Mouse (Mus musculus) lung, adult 2 months (tissue): ENCODE results near the gene Sh3pxd2a. TPM values are rescaled to one million over a fixed set of nuclear protein-coding genes. Genes with fewer than 3 reads are reported as not detected.

Experiments
- DNase-seq: peaks from one replicate; pipeline ENCODE4 v3.0.0; 2022
- H3K4me1 ChIP-seq: fragments of 200-500 bp; 2 replicates; pipeline ENCODE4 v1.6.1; 2011; ENCODE audit warnings: low read length; ENCODE audit not compliant: control insufficient read depth, insufficient read depth
- H3K4me3 ChIP-seq: fragments of 200-500 bp; replicated peaks from 2 replicates; pipeline ENCODE3; 2011; ENCODE audit warnings: low read depth, mild to moderate bottlenecking, control low read depth, low read length; ENCODE audit errors: extremely low read depth
- CTCF ChIP-seq: fragments of 200-500 bp; IDR thresholded peaks from 2 replicates; pipeline ENCODE4 v1.5.1; 2011; ENCODE audit warnings: mild to moderate bottlenecking, low read length, control low read depth; ENCODE audit not compliant: insufficient read depth
- POLR2A ChIP-seq: fragments of 200-500 bp; IDR thresholded peaks from 2 replicates; pipeline ENCODE4 v1.6.1; 2011; ENCODE audit warnings: low read depth, mild to moderate bottlenecking, control low read depth, low read length, borderline replicate concordance; ENCODE audit errors: extremely low read depth
- WGBS: fragments of 180-500 bp; shearing (Covaris S2); methylation state at CpG from one replicate; pipeline ENCODE4 v1.1.7; 2018; 5-methylcytosine and 5-hydroxymethylcytosine counted together
- polyA plus RNA-seq: library from polyadenylated mRNA; depleted of rRNA; stranded (reverse); fragments of >200 nt; gene quantifications from 2 replicates; pipeline ENCODE4 v1.2.3, GENCODE M21; 2012

Gene Sh3pxd2a
- polyA plus RNA-seq, 1 experiment = 40.9 TPM

- H3K4me1 ChIP-seq = peaks cover 34% of the 10 kb centered on the region
- WGBS = 25% methylated on average over 49 of the region's 49 CpGs
- peak; percentile 68 for DNase-seq
- TF ChIP-seq CTCF (no peak), POLR2A (peak; percentile 68; the same call in 1 of the 2 replicates)
- H3K4me3 ChIP-seq = peak overlapping the region; percentile 39
These were observed 149.9 kb downstream of the Sh3pxd2a start for GRCm38 (mm10) chr19:47314076-47314941.

DNA sequence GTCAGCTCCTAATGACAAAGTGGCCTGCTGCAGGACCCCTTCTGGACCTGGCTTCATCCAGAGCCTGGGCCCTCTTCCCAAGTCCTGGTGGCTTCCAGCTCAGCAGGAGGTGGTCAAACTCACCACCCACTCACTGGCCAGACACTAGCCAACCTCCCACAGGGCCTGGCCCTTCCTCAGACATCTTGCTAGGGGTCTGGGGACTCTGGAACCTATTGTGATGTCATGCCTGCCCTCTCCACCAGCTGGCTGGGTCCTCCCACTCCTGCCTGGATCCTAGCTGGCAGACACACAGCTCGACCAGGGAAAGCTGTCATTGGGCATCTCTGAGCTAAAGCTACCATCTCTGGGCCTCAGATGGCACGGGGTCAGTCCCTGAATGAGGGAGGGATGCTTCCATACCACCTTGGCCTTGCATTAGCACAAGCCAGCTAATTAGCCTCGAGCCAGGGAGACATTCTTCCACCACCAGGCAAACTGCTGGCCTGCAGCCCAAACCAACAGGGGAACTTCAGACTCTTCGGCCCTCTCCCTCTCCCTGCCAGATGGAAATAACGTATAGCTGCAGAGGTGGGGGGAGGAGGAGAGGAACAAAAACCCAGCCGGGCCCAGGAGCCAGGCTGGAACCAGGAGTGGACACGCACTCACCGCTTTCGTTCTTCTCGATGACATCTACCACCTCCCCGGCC, 150.7 kb downstream of the Sh3pxd2a start:
- no peak for DNase-seq
- 33% methylated on average over 11 of the region's 11 CpGs for WGBS
- Histone ChIP-seq H3K4me1 (peaks cover 30% of the 10 kb centered on the region), H3K4me3 (peak overlapping the region; percentile 39)
- TF ChIP-seq CTCF = no peak
- no peak for TF ChIP-seq POLR2A

GRCm38 (mm10) chr19:47311162-47311561, 153.0 kb downstream of the Sh3pxd2a start:
- 60% methylated on average over 4 of the region's 4 CpGs for WGBS
- TF ChIP-seq CTCF = no peak
- no peak for TF ChIP-seq POLR2A
- H3K4me1 ChIP-seq = peaks cover 13% of the 10 kb centered on the region
- DNase-seq = no peak
- no peak overlapping the region for H3K4me3 ChIP-seq

GRCm38 (mm10) chr19:47309824-47310223, 154.4 kb downstream of the Sh3pxd2a start:
- 83% methylated on average over 12 of the region's 12 CpGs for WGBS
- TF ChIP-seq CTCF = no peak
- no peak for TF ChIP-seq POLR2A
- no peak overlapping the region for H3K4me3 ChIP-seq
- DNase-seq = no peak
- peaks cover 4% of the 10 kb centered on the region; the same call in 1 of the 2 replicates for H3K4me1 ChIP-seq

DNA sequence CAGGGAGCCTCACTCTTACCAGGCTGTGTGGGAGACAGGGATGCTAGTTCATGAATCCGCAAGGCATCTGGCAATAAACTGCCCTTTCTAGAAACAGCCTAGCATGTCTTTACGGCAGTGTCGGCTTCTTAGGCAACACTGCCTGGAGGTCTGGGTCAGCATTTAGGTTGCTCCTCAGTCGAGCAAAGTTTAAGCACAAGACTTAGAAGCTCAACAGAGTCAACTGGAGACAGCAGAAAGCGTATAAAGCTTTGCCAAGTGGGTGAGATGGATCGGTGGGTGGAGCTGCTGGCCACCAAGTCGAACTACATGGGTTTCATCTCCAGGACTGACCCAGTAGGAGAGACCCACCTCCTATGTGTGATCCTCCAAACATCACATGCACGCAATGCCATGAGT, 157.3 kb downstream of the Sh3pxd2a start:
- no peak overlapping the region for H3K4me3 ChIP-seq
- WGBS = 72% methylated on average over 8 of the region's 8 CpGs
- TF ChIP-seq CTCF (no peak), POLR2A (no peak)
- peaks cover 16% of the 10 kb centered on the region for H3K4me1 ChIP-seq
- DNase-seq = no peak

DNA sequence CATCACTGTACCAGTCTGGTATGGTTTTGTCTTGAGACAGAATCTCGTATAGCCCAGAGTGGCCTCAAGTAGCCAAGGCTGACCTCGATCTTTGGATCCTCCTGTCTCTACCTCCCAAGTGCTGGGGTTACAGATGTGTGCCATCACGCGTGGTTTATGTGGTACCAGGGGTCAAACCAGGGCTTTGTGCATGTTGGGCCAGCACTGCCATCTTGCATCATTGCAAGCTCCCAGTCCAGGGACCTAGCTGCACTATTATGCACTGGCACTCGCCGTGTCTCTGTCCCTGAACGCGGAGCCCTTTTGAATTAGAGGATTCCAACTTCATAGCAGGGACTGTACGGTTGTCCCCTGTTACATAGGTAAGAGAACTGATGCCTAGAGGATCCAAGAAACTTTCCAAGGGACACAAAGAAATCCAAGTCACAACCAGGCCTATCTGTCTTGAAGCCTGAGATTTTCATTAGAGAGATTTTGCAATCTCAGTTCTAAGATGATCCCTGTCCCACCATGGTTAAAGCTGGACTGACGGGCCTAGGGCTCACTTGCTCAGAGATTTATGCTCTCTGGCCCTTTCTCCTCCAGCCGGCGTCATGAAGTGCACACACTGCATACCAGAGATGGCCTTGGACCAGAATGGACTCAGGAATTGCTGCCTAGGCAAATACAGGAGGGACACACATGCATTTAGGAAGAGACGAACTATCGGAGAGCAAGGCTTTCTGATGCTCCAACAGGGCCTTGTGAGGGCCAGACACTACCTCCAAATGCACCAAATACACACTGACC, 157.9 kb downstream of the Sh3pxd2a start:
- TF ChIP-seq CTCF = no peak
- no peak for TF ChIP-seq POLR2A
- Histone ChIP-seq H3K4me1 (peaks cover 22% of the 10 kb centered on the region), H3K4me3 (no peak overlapping the region)
- no peak for DNase-seq
- WGBS = 84% methylated on average over 14 of the region's 14 CpGs

DNA sequence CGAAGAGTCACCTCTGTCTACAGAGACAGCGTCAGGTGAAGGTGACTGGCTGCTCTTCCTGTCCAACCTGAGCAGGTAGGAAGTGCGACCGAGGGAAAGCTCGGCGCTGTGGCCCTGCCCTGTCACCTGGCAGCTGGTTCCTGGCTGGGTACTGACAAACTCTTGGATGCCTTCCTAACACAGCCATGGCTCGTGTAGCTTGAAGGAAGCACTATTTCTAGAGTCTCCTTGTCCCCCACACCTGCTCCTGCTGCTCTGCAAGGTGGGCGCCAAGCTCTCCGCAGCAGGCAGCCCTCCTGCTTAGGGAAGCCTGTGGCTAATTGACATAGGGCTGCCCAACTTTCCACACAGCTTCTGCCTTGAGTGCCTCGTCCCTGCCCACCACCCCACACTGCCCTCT, 158.8 kb downstream of the Sh3pxd2a start:
- no peak for DNase-seq
- no peak overlapping the region for H3K4me3 ChIP-seq
- H3K4me1 ChIP-seq = peaks cover 26% of the 10 kb centered on the region
- 76% methylated on average over 10 of the region's 10 CpGs for whole genome bisulfite sequencing
- TF ChIP-seq POLR2A (no peak), CTCF (no peak)

DNA sequence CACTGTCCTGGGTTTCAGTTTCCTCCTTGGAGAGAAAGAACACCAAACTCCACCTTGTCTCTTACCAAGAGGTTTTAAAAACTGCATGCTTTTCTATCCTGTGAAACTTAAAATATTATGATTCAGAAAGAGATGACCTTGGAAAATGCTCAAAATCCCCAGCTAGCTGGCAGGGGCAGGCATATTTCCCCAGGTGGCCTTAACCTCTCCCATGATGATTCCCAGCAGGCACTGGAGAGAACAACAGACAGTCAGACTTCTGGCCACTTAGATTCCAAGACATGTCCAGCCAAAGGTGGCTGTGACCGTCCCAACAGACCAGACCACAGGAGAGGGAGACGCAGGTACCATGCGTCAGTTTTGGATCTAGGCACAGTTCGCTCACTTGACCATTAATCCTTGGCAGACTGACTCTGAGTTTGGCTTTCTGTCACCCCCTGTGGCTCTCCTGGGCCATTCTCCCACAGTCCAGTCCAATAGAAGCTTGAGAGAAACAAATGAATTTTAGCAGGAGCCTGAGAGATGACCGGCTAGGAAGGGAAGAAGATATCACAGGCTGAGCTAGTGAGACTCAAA, 159.9 kb downstream of the Sh3pxd2a start:
- no peak for DNase-seq
- 70% methylated on average over 5 of the region's 5 CpGs for WGBS
- peaks cover 26% of the 10 kb centered on the region for H3K4me1 ChIP-seq
- no peak for TF ChIP-seq POLR2A
- TF ChIP-seq CTCF = no peak
- H3K4me3 ChIP-seq = no peak overlapping the region

GRCm38 (mm10) chr19:47303128-47303527, 161.1 kb downstream of the Sh3pxd2a start:
- no peak for TF ChIP-seq CTCF
- no peak for TF ChIP-seq POLR2A
- no peak for DNase-seq
- Histone ChIP-seq H3K4me1 (peaks cover 26% of the 10 kb centered on the region), H3K4me3 (no peak overlapping the region)
- WGBS = 59% methylated on average over 10 of the region's 10 CpGs
